Mouse (Mus musculus) lung, adult 2 months (tissue): ENCODE measurements at regions not wholly inside any gene's neighbourhood (a gene's known extent, or its start where the extent isn't known, plus 50 kb on each side); places are given as distances from the start of the nearest gene placed in this dataset.

Experiments used
- DNase-seq: peaks from one replicate; pipeline ENCODE4 v3.0.0; 2022
- H3K4me1 ChIP-seq: fragments of 200-500 bp; 2 replicates; pipeline ENCODE4 v1.6.1; 2011; ENCODE audit warnings: low read length; ENCODE audit not compliant: control insufficient read depth, insufficient read depth
- H3K4me3 ChIP-seq: fragments of 200-500 bp; replicated peaks from 2 replicates; pipeline ENCODE3; 2011; ENCODE audit warnings: low read depth, mild to moderate bottlenecking, control low read depth, low read length; ENCODE audit errors: extremely low read depth
- CTCF ChIP-seq: fragments of 200-500 bp; IDR thresholded peaks from 2 replicates; pipeline ENCODE4 v1.5.1; 2011; ENCODE audit warnings: mild to moderate bottlenecking, low read length, control low read depth; ENCODE audit not compliant: insufficient read depth
- POLR2A ChIP-seq: fragments of 200-500 bp; IDR thresholded peaks from 2 replicates; pipeline ENCODE4 v1.6.1; 2011; ENCODE audit warnings: low read depth, mild to moderate bottlenecking, control low read depth, low read length, borderline replicate concordance; ENCODE audit errors: extremely low read depth
- WGBS: fragments of 180-500 bp; shearing (Covaris S2); methylation state at CpG from one replicate; pipeline ENCODE4 v1.1.7; 2018; 5-methylcytosine and 5-hydroxymethylcytosine counted together

DNA sequence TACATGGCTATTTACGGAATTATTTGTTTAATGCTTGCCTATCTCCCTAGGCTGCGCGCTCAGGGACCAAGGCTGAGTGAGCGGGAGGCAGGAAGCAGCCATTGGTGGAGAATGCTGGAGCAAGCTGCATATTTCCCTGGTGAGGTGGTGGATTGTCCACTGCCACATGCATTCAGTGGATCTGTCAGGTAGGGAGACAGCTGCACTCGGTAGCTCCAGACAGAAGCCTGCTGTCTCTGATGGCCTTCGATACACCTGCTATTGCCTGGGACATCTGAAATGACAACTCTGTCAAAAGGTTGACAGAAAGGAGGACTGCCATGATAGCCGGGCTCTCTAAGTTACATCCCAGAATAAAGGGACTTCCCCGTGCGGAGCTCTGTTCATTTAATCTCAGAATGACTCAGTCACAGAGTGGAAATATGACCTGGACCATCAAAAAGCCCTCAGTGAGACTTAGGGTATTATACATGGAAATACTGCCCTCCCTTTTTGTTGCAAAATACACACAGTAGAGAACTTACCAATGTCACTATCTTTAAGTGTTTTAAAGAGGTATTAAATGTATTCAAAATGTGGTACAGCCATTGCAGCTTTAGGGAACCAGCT is 201.5 kb downstream of the Hhipl2 start:
- H3K4me3 ChIP-seq = no peak overlapping the region
- WGBS = 70% methylated on average over 9 of the region's 9 CpGs
- DNase-seq = no peak
- TF ChIP-seq CTCF (no peak), POLR2A (no peak)
- H3K4me1 ChIP-seq = no peaks in the 10 kb centered on the region

GRCm38 (mm10) chr1:183622341-183622740 is 204.3 kb downstream of the Hhipl2 start:
- DNase-seq = no peak
- 72% methylated on average over 4 of the region's 4 CpGs for WGBS

GRCm38 (mm10) chr1:183624266-183624665 is 206.3 kb downstream of the Hhipl2 start:
- DNase-seq = no peak
- WGBS = 71% methylated on average over 1 of the region's 1 CpGs
- TF ChIP-seq CTCF = no peak
- TF ChIP-seq POLR2A = no peak
- no peaks in the 10 kb centered on the region for H3K4me1 ChIP-seq
- H3K4me3 ChIP-seq = no peak overlapping the region

More at GRCm38 (mm10) chr1:183622341-183622740, 204.3 kb downstream of the Hhipl2 start:
- H3K4me3 ChIP-seq = no peak overlapping the region
- TF ChIP-seq CTCF (no peak), POLR2A (no peak)
- H3K4me1 ChIP-seq = no peaks in the 10 kb centered on the region

- WGBS = 80% methylated on average over 6 of the region's 6 CpGs
- no peak for DNase-seq
- TF ChIP-seq POLR2A (no peak), CTCF (no peak)
These were observed 215.8 kb downstream of the Hhipl2 start for GRCm38 (mm10) chr1:183633810-183634209.

GRCm38 (mm10) chr1:183634836-183635235 is 216.8 kb downstream of the Hhipl2 start:
- no peak overlapping the region for H3K4me3 ChIP-seq
- WGBS = 88% methylated on average over 1 of the region's 1 CpGs
- no peak for DNase-seq
- TF ChIP-seq CTCF (no peak), POLR2A (no peak)
- H3K4me1 ChIP-seq = no peaks in the 10 kb centered on the region

More at GRCm38 (mm10) chr1:183633810-183634209, 215.8 kb downstream of the Hhipl2 start:
- H3K4me3 ChIP-seq = no peak overlapping the region
- no peaks in the 10 kb centered on the region for H3K4me1 ChIP-seq

DNA sequence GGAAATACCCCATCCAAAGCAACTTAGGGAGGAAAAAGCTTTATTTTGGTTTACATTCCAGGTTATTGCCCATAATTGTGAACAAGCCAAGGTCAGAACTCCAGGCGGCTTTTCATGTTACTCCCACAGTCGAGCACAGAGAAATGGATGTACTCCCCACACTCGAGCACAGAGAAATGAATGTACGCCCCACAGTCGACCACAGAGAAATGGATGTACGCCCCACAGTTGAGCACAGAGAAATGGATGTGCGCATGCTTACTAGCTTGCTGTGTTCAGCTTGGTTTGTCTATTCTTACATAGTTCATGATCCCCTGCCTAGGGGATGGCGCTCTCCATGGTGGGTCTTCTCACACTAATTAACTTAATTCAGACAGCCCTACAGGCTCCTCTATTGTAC is 219.2 kb downstream of the Hhipl2 start:
- Histone ChIP-seq H3K4me1 (no peaks in the 10 kb centered on the region), H3K4me3 (no peak overlapping the region)
- no peak for DNase-seq
- no peak for TF ChIP-seq CTCF
- TF ChIP-seq POLR2A = no peak
- WGBS = 77% methylated on average over 8 of the region's 8 CpGs

GRCm38 (mm10) chr1:183639332-183639731 is 221.3 kb downstream of the Hhipl2 start:
- no peak for DNase-seq
- 49% methylated on average over 7 of the region's 7 CpGs for WGBS
- H3K4me3 ChIP-seq = no peak overlapping the region

GRCm38 (mm10) chr1:183640568-183640967 is 222.6 kb downstream of the Hhipl2 start:
- no peaks in the 10 kb centered on the region for H3K4me1 ChIP-seq
- no peak overlapping the region for H3K4me3 ChIP-seq
- no peak for DNase-seq
- TF ChIP-seq POLR2A (no peak), CTCF (no peak)
- 58% methylated on average over 8 of the region's 8 CpGs for WGBS

More at GRCm38 (mm10) chr1:183639332-183639731, 221.3 kb downstream of the Hhipl2 start:
- no peak for TF ChIP-seq CTCF
- TF ChIP-seq POLR2A = no peak
- no peaks in the 10 kb centered on the region for H3K4me1 ChIP-seq

- Histone ChIP-seq H3K4me3 (no peak overlapping the region), H3K4me1 (no peaks in the 10 kb centered on the region)
- WGBS = 32% methylated on average over 2 of the region's 2 CpGs
- TF ChIP-seq POLR2A (no peak), CTCF (no peak)
- no peak for DNase-seq
These were observed 226.0 kb downstream of the Hhipl2 start for GRCm38 (mm10) chr1:183644001-183644400.

DNA sequence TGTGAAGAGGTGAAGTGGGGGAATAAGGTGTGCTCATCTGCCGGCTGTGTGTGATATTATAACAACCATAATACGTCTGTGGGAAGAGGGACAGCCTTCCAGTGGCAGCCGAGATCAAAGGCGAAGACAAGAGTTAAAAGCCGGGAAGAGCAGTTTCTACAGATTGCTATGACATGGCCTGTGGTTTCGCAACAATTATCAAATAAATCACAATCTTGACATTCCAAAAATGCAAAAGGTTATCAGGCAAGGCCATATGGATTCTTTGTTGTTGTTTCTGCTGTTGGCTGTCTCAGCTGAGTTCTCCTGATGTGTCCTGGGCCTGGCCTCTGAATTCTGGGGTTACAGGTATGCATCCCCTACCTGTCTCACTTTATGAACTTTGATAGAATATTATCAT is 235.9 kb downstream of the Hhipl2 start:
- 41% methylated on average over 6 of the region's 6 CpGs for WGBS
- H3K4me1 ChIP-seq = no peaks in the 10 kb centered on the region
- TF ChIP-seq POLR2A = no peak
- TF ChIP-seq CTCF = no peak
- H3K4me3 ChIP-seq = no peak overlapping the region
- DNase-seq = no peak

DNA sequence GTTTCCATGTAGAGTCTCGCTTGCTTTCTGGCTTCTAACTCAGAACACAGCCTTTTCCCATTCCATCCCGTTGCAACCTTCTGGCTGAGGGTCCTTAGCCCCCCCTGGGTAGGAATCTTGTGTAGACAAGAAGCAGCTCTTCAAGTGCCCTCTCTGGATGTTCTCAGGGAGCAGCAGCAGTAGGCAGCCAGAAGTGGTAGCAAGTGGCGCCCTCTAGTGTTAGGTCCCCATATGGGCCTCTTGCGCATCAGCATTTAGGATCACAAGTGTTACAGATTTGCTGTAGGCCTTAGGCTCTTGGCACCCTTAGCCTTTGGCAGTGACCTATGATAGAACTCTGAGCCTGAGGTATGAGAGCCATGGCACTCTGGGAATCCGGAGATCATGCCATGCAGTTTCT is 239.0 kb downstream of the Hhipl2 start:
- no peak overlapping the region for H3K4me3 ChIP-seq
- WGBS = 54% methylated on average over 5 of the region's 5 CpGs
- peak; percentile 35 for DNase-seq
- no peaks in the 10 kb centered on the region for H3K4me1 ChIP-seq
- TF ChIP-seq CTCF = peak; percentile 75
- no peak for TF ChIP-seq POLR2A
